Mouse (Mus musculus) cortical plate, adult 2 months (tissue): Measurements from ENCODE around the gene Kat8.
A peak's percentile ranks its signal among the peaks of the same experiment; 100 is the strongest.

Experiments
- CTCF ChIP-seq: fragments of 200-500 bp; IDR thresholded peaks from 2 replicates; pipeline ENCODE4 v1.5.1; 2011; ENCODE audit warnings: mild to moderate bottlenecking, control low read depth, low read length; ENCODE audit not compliant: insufficient read depth; ENCODE audit errors: extremely low read depth
- POLR2A ChIP-seq: fragments of 200-500 bp; IDR thresholded peaks from 2 replicates; pipeline ENCODE4 v1.6.1; 2011; ENCODE audit warnings: mild to moderate bottlenecking, low read length, control low read depth; ENCODE audit not compliant: insufficient read depth; ENCODE audit errors: extremely low read depth

DNA sequence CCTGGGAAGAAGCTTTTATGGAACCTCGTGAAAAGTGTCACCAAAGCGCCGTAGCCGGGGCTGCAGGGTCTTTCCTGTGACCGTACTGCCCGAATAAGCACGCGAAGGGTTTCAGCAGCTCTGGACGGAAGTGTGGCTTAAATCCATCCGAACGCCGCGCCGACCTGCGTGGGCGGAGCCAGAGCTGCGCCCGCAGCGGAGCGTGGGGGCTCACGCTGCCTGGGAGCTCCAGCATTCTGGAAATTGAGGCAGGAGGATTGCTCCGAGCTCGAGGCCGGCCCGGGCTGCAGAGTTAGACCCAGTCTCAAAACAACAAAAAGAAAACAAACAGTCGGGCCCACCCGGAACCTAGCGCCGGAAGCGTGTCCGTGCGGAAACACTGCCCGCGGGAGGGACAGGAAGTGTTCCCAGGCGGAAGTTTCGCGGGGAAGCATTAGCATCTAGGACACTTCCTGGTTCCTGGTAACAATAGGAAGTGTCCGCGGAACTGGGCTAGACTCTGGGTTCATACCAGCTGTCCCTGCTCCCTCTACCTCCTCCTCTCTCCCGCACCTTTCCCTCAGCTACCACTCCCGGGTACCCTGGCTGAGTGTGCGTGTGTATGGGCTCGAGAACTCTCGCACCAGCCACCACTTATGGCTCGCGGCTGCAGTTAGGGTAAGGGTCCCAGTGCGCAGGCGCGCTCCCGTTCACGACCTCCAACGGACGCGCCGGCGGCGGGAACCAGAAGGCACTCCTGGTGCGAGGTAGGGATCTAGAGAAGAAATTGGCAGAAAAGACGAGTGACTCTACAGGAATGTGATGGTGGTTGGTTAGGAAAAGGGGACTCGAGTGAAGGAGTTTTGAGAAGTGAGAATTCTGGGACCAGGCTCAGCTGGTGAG is 35.6 kb upstream of the Kat8 start, which contains the start of gene Zfp668:
- TF ChIP-seq POLR2A (peak; percentile 61), CTCF (no peak)
